Mouse (Mus musculus) liver, embryonic 11.5 days (tissue): ENCODE measurements around the gene Immp1l. TPM values are rescaled to one million over a fixed set of nuclear protein-coding genes. Genes with fewer than 3 reads are reported as not detected.

ENCODE experiments used
- ATAC-seq: fragments of 200-750 bp; cut with Nextera tagmentation; replicated peaks from 2 replicates; pipeline ENCODE4 v1.8.0; 2017; ENCODE audit warnings: moderate number of reproducible peaks, mild to moderate bottlenecking, moderate TSS enrichment, moderate library complexity; ENCODE audit not compliant: low FRiP score
- DNase-seq: peaks from one replicate; pipeline ENCODE4 v3.0.0-alpha.2; 2017; ENCODE audit warnings: low spot score
- H3K27ac ChIP-seq: fragments of 300-500 bp; sonication (generic); 2 replicates; pipeline ENCODE4 v1.5.1; 2014; ENCODE audit warnings: mild to moderate bottlenecking, low read depth, low read length, control low read depth
- H3K27me3 ChIP-seq: fragments of 300-500 bp; sonication (generic); replicated peaks from 2 replicates; pipeline ENCODE4 v1.6.1; 2014; ENCODE audit warnings: low read length, mixed read lengths; ENCODE audit not compliant: control insufficient read depth, insufficient read depth
- H3K36me3 ChIP-seq: fragments of 300-500 bp; sonication (generic); 2 replicates; pipeline ENCODE4 v1.6.1; 2014; ENCODE audit warnings: mild to moderate bottlenecking, low read length, moderate library complexity, mixed read lengths; ENCODE audit not compliant: control insufficient read depth, insufficient read depth
- H3K4me1 ChIP-seq: fragments of 300-500 bp; sonication (generic); replicated peaks from 2 replicates; pipeline ENCODE4 v1.6.1; 2014; ENCODE audit warnings: low read length, mixed read lengths; ENCODE audit not compliant: control insufficient read depth, insufficient read depth
- H3K4me2 ChIP-seq: fragments of 300-500 bp; sonication (generic); 2 replicates; pipeline ENCODE4 v1.6.1; 2014; ENCODE audit warnings: mild to moderate bottlenecking, control low read depth, moderate library complexity
- H3K4me3 ChIP-seq: fragments of 300-500 bp; sonication (generic); 2 replicates; pipeline ENCODE4 v1.5.1; 2014; ENCODE audit warnings: low read depth, low read length, control low read depth
- H3K9ac ChIP-seq: fragments of 300-500 bp; sonication (generic); 2 replicates; pipeline ENCODE4 v1.6.1; 2014; ENCODE audit warnings: low read depth, low read length, control low read depth
- H3K9me3 ChIP-seq: fragments of 300-500 bp; sonication (generic); 2 replicates; pipeline ENCODE4 v1.6.1; 2016; ENCODE audit warnings: low read length, inconsistent platforms, mixed read lengths; ENCODE audit not compliant: control insufficient read depth
- WGBS: fragments of 180-500 bp; shearing (Covaris S2); extraction: QIAGEN DNeasy Blood & Tissue Kit; methylation state at CpG from one replicate; pipeline ENCODE4 v1.1.7; 2014; 5-methylcytosine and 5-hydroxymethylcytosine counted together
- polyA plus RNA-seq: library from polyadenylated mRNA; unstranded; fragments of >200 nt; fragmentation: Nextera tagmentation; extraction: Ambion mirVana; gene quantifications from 2 replicates; pipeline ENCODE4 v1.2.1, GENCODE M21; 2014

The Immp1l gene
- polyA plus RNA-seq, 1 experiment from 2014 or later, result 105 TPM

DNA sequence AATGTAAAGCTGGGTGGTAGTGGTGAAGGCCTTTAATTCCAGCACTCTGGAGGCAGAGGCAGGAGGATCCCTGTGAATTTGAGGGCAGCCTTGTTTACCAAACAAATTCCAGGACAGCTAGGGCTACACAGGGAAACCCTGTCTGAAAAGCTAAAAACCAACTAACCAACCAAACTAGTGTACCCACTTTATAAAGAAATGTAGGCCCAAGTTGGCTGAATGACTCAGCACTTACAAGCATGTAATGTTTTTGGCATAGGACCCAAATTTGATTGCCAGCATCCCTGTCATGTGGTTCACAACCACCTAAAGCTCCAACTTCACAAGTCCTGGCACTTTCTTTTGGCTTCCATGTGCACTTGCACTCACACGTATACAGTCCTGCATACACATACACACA, 12.2 kb downstream of the Immp1l start:
- H3K27ac ChIP-seq, result no peak overlapping the region
- no peak for ATAC-seq
- WGBS, result 89% methylated on average over 1 of the region's 1 CpGs

DNA sequence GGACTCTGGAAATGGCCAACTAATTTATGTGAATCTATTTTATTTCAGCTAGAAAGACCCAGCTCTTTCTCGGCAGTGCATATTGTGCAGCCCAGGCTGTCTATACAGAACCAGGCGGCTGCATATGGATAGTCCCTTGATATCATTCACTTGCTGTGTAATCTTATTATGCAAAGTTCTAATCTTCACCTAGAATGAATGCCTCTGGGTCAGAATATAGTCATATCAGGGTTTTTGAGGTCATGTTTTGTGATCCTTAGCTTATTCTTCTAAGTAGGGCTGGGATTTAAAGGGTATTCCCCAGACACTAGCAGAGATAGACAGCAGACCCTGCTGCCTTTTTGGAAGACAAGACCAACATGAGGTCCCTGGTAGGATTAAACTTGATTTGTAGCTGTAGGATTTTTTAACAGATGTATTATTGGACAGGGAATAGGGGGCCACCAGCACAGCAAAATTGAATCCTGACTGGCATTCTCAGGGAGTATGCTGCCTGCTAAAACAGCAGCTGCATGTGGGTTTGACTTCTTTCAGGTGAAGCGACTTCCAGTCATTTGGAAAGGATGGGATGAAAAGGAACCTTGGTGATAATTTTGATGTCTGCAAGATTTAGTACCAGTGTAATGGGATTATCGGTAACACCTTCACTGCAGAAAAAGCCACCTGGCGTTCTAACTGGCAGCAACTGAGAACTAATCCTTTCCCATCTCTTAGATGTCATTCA, 13.3 kb downstream of the Immp1l start:
- 85% methylated on average over 5 of the region's 5 CpGs for WGBS
- H3K4me1 ChIP-seq, result no peaks in the 10 kb centered on the region
- no peak overlapping the region for H3K9ac ChIP-seq
- H3K4me3 ChIP-seq, result no peak overlapping the region
- no peaks in the 10 kb centered on the region for H3K27me3 ChIP-seq
- H3K27ac ChIP-seq, result no peak overlapping the region
- ATAC-seq (no peak), DNase-seq (no peak)
- H3K36me3 ChIP-seq, result no peaks in the 10 kb centered on the region
- H3K9me3 ChIP-seq, result no peaks in the 10 kb centered on the region
- H3K4me2 ChIP-seq, result no peak overlapping the region

More for the DNA sequence above, 12.2 kb downstream of the Immp1l start:
- DNase-seq, result no peak
- no peaks in the 10 kb centered on the region for H3K36me3 ChIP-seq
- H3K9ac ChIP-seq, result no peak overlapping the region
- no peak overlapping the region for H3K4me3 ChIP-seq
- no peaks in the 10 kb centered on the region for H3K9me3 ChIP-seq
- no peak overlapping the region for H3K4me2 ChIP-seq
- no peaks in the 10 kb centered on the region for H3K27me3 ChIP-seq
- H3K4me1 ChIP-seq, result no peaks in the 10 kb centered on the region

DNA sequence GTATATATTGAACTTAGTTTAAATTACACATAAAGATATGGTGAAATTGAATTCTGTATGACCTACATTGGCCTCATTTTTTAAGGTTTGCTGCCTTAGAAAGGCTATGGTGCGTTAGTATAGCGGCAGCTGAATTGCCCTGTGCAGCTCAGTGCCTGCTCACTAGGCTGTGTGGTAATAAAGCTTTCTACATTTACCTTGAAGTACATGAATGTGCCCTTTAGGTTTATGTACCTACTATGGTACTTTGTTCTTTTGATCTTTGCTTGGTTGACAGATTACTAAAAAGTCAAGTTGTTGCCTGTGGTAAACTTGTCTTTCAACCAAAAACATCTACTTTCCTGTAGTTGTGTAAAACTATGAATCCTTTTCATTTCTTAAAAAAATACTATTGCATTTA, 45.7 kb downstream of the Immp1l start:
- Histone ChIP-seq H3K4me3 (no peak overlapping the region), H3K27me3 (no peaks in the 10 kb centered on the region), H3K9ac (no peak overlapping the region), H3K9me3 (no peaks in the 10 kb centered on the region), H3K4me1 (no peaks in the 10 kb centered on the region), H3K4me2 (no peak overlapping the region), H3K27ac (no peak overlapping the region), H3K36me3 (no peaks in the 10 kb centered on the region)
- 94% methylated on average over 2 of the region's 2 CpGs for WGBS
- ATAC-seq (no peak), DNase-seq (no peak)

DNA sequence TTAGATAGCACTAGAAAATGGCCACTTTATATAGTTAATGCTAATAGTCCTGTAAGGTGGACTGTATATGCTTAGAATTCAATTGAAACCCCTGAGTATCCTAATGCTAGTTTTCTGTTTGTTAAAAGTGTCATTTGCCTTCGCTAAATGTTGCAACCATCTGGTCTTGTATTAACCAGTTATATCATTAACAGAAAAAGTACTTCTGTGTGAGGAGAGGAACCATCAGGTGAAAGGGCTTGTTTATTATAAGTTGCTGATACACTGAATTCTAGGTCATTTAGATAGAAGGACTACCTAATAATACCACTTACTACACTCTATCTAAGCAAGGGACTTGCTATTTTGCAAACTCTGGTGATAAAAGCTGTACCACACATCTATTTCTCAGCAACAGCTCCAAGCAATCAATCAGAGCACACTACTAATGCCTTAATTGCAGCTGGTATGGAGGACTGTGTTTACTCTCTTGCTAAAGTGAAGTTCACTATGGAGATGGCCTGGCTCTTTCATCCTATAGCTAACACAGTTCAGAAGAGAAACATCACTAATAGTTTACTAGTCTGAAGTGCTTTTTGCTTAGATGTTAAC, 47.0 kb downstream of the Immp1l start:
- Histone ChIP-seq H3K9me3 (no peaks in the 10 kb centered on the region), H3K36me3 (no peaks in the 10 kb centered on the region), H3K4me2 (no peak overlapping the region), H3K27me3 (no peaks in the 10 kb centered on the region), H3K4me3 (no peak overlapping the region), H3K4me1 (no peaks in the 10 kb centered on the region), H3K9ac (no peak overlapping the region), H3K27ac (no peak overlapping the region)
- whole genome bisulfite sequencing, result 83% methylated on average over 1 of the region's 1 CpGs
- no peak for DNase-seq
- ATAC-seq, result no peak

DNA sequence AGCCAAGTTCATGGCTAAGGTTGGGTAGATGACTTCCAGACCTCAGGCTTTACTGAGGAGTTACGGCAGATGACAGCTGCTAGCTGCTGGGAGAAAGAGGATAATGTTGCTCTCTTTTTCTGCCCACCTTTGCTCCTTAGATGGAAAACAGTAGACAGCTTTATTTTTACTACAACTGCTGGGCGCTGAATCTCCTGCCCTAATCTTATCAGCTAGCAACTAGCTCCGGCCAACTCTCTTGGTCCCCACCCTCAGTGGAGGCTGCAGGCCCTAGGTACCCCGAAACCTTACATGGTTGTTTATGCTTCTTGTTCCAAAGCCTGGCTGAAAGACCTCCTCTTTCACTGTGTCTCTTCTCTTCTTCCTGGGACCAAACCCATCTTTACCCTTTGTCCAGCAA, 49.4 kb downstream of the Immp1l start:
- Histone ChIP-seq H3K4me3 (no peak overlapping the region), H3K9ac (no peak overlapping the region), H3K4me2 (no peak overlapping the region), H3K27me3 (no peaks in the 10 kb centered on the region), H3K27ac (no peak overlapping the region), H3K9me3 (no peaks in the 10 kb centered on the region), H3K4me1 (no peaks in the 10 kb centered on the region), H3K36me3 (no peaks in the 10 kb centered on the region)
- WGBS, result 65% methylated on average over 4 of the region's 4 CpGs
- ATAC-seq, result no peak
- no peak for DNase-seq

- ATAC-seq (no peak), DNase-seq (no peak)
- H3K9ac ChIP-seq, result no peak overlapping the region
- H3K9me3 ChIP-seq, result no peaks in the 10 kb centered on the region
- H3K4me1 ChIP-seq, result no peaks in the 10 kb centered on the region
- H3K4me2 ChIP-seq, result no peak overlapping the region
- H3K4me3 ChIP-seq, result no peak overlapping the region
- H3K36me3 ChIP-seq, result no peaks in the 10 kb centered on the region; the same call in 1 of the 2 replicates
- 86% methylated on average over 1 of the region's 1 CpGs for WGBS
- no peaks in the 10 kb centered on the region for H3K27me3 ChIP-seq
- no peak overlapping the region for H3K27ac ChIP-seq
Observed at GRCm38 (mm10) chr2:105963447-105963846, 59.0 kb downstream of the Immp1l start.

DNA sequence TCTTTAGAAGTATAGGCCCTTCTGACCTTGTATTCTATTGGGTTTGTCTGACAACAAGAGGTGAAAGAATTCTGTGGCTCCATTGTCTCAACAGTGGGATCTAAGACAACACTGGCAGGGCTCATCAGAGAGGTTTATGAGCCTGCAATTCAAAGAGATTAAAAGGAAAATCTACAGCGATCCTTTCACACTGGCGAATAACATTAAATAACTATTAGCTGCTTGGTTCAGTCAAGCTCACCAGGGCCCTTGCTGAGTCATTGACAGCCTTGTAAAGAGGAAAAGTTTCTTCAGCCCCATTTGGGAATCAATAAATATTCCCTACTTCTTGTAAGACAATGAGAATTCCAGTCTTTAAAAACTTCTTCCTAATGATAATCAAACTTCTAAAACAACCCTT, 69.5 kb downstream of the Immp1l start:
- 53% methylated on average over 2 of the region's 2 CpGs for WGBS
- no peak overlapping the region for H3K27ac ChIP-seq
- no peak for DNase-seq

DNA sequence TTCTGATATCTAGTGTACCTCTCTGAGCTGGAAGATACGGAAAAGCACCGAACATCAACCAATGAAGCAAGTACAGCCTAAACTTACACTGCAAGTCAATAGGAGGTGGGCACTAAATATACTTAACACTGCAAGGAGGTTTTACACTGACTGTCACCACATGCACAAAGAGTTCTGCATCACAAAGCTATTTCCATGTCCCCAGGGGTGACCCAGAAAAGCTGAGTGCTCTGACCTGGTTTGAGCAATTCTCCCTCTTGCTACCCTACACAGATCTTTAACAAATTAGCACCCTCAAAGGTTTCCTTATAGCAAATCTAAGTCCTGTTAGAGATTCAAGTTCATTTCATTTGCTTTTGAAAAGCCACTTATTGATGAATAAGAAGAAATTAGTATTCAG, 73.6 kb downstream of the Immp1l start:
- no peak overlapping the region for H3K4me3 ChIP-seq
- ATAC-seq (no peak), DNase-seq (no peak)
- H3K9me3 ChIP-seq, result no peaks in the 10 kb centered on the region
- no peak overlapping the region for H3K27ac ChIP-seq
- H3K9ac ChIP-seq, result no peak overlapping the region
- H3K4me2 ChIP-seq, result no peak overlapping the region
- H3K36me3 ChIP-seq, result no peaks in the 10 kb centered on the region
- 93% methylated on average over 2 of the region's 2 CpGs for whole genome bisulfite sequencing
- H3K4me1 ChIP-seq, result no peaks in the 10 kb centered on the region
- no peaks in the 10 kb centered on the region for H3K27me3 ChIP-seq

More for the DNA sequence above, 69.5 kb downstream of the Immp1l start:
- Histone ChIP-seq H3K9ac (no peak overlapping the region), H3K4me3 (no peak overlapping the region), H3K36me3 (no peaks in the 10 kb centered on the region), H3K9me3 (no peaks in the 10 kb centered on the region), H3K4me2 (no peak overlapping the region), H3K4me1 (no peaks in the 10 kb centered on the region), H3K27me3 (no peaks in the 10 kb centered on the region)
- ATAC-seq, result no peak

- ATAC-seq (no peak), DNase-seq (no peak)
- Histone ChIP-seq H3K9me3 (no peaks in the 10 kb centered on the region), H3K36me3 (no peaks in the 10 kb centered on the region), H3K4me3 (no peak overlapping the region), H3K9ac (no peak overlapping the region), H3K27me3 (no peaks in the 10 kb centered on the region), H3K27ac (no peak overlapping the region), H3K4me1 (no peaks in the 10 kb centered on the region; the same call in 1 of the 2 replicates), H3K4me2 (no peak overlapping the region)
- 88% methylated on average over 7 of the region's 7 CpGs for WGBS
Observed at GRCm38 (mm10) chr2:105985206-105985605, 80.8 kb downstream of the Immp1l start.
